8 mouse cellular contexts compared by ENCODE assay signal in genomic region chr4:46039899-46040298, GRCm38 (mm10). TPM values are rescaled to one million over a fixed set of nuclear protein-coding genes. Genes with fewer than 3 reads are reported as not detected.
DNase-seq lines count a peak whose midpoint lies in the region; ATAC-seq lines count a peak whose summit lies in the region.

No protein-coding gene starts in this region.

- peak; percentile 91 for DNase-seq in heart, adult 11 months
- no peak for DNase-seq in heart, postnatal 25 days (ENCODE audit: low spot score)
- DNase-seq in hindbrain, embryonic 14.5 days (ENCODE audit: low spot score) = no peak
- DNase-seq in urinary bladder, postnatal 36 days (ENCODE audit: low spot score in 2 of 2) = no peak
- DNase-seq in adrenal gland, postnatal 4 days (ENCODE audit: low spot score in 2 of 2) = no peak

- no peak overlapping the region for H3K27ac ChIP-seq in brown adipose tissue, adult 24 weeks (replicated peaks; ENCODE audit: low read depth, low read length)
- H3K27ac ChIP-seq in hindbrain, embryonic 14.5 days = no peak overlapping the region
- no peak overlapping the region for H3K27ac ChIP-seq in midbrain, embryonic 15.5 days

- H3K4me3 ChIP-seq in brown adipose tissue, adult 24 weeks (ENCODE audit: insufficient read depth, low read depth, low read length) = peak overlapping the region; percentile 66
- H3K4me3 ChIP-seq in hindbrain, embryonic 14.5 days (replicated peaks; ENCODE audit: low read length) = peak overlapping the region; percentile 53; the same call in 1 of the 2 replicates
- peak overlapping the region; percentile 56; the same call in 1 of the 2 replicates for H3K4me3 ChIP-seq in midbrain, embryonic 15.5 days

- H3K36me3 ChIP-seq in hindbrain, embryonic 14.5 days (replicated peaks; ENCODE audit: control insufficient read depth, insufficient read depth) = no peaks in the 10 kb centered on the region
- no peaks in the 10 kb centered on the region for H3K36me3 ChIP-seq in midbrain, embryonic 15.5 days (replicated peaks)

- no peak for ATAC-seq in hindbrain, embryonic 14.5 days (ENCODE audit: low FRiP score)
- no peak for ATAC-seq in midbrain, embryonic 15.5 days (replicated peaks)
- ATAC-seq in inflammation-experienced regulatory T-cells, adult 6 months = no peak

- H3K4me1 ChIP-seq in brown adipose tissue, adult 24 weeks (ENCODE audit: control insufficient read depth, insufficient read depth, insufficient read length, low read length) = 0 out of 2 replicates have a peak, but pooled peaks cover 2% of the 10 kb centered on the region
- peaks cover 12% of the 10 kb centered on the region; the same call in 1 of the 2 replicates for H3K4me1 ChIP-seq in hindbrain, embryonic 14.5 days (replicated peaks; ENCODE audit: control insufficient read depth, insufficient read depth, low read length)
- peaks cover 15% of the 10 kb centered on the region for H3K4me1 ChIP-seq in midbrain, embryonic 15.5 days

- WGBS in hindbrain, embryonic 14.5 days = 17% methylated on average over 6 of the region's 6 CpGs
- 18% methylated on average over 6 of the region's 6 CpGs for WGBS in midbrain, embryonic 15.5 days

- no peak overlapping the region for H3K9ac ChIP-seq in hindbrain, embryonic 14.5 days
- no peak overlapping the region for H3K9ac ChIP-seq in midbrain, embryonic 15.5 days

- H3K9me3 ChIP-seq in hindbrain, embryonic 14.5 days (ENCODE audit: control insufficient read depth, low read length) = no peaks in the 10 kb centered on the region
- H3K9me3 ChIP-seq in midbrain, embryonic 15.5 days = no peaks in the 10 kb centered on the region

- peak overlapping the region; percentile 98 for H3K4me2 ChIP-seq in hindbrain, embryonic 14.5 days (replicated peaks)
- peak overlapping the region; percentile 97; the same call in 1 of the 2 replicates for H3K4me2 ChIP-seq in midbrain, embryonic 15.5 days

- intact Hi-C loops in heart, postnatal 25 days (cut with DNase I) = loop anchor here (5.0 kb wide), 1 partner anchor 72 kb away; no protein-coding TSS in a partner anchor

- peaks cover 40% of the 10 kb centered on the region for H3K27me3 ChIP-seq in hindbrain, embryonic 14.5 days (ENCODE audit: control insufficient read depth, insufficient read depth, low read length)
- peaks cover 37% of the 10 kb centered on the region for H3K27me3 ChIP-seq in midbrain, embryonic 15.5 days (replicated peaks)

RNA-seq across cellular contexts. Expression of gene Tmod1, which starts 1.2 kb away (rescaled TPM):
- total RNA-seq in heart, postnatal 25 days (2021) = 100 to 1,000 TPM; 279 to 317 TPM
- polyA plus RNA-seq in brown adipose tissue, adult 24 weeks (2012; ENCODE audit: insufficient read depth, insufficient read length, missing spikeins) = 2.3 and 5.8 TPM in 2 replicates
- 1.9 TPM in 2 replicates for polyA plus RNA-seq in hindbrain, embryonic 14.5 days (2014; fragmentation: Nextera tagmentation; extraction: Ambion mirVana)
- 0.65 and 0.83 TPM in 2 replicates for polyA plus RNA-seq in midbrain, embryonic 15.5 days (2015; fragmentation: Nextera tagmentation; extraction: Ambion mirVana)
- 10 to 100 TPM; 10.4 to 10.6 TPM for total RNA-seq in adrenal gland, postnatal 4 days (2021)
- 1 to 10 TPM in 2 of 3 experiments, not detected in 1; 4.1 to 5.1 TPM for polyA plus RNA-seq in inflammation-experienced regulatory T-cells, adult 6 months (2017; shearing (Covaris generic))
